Mouse (Mus musculus) small intestine, adult 10 weeks (tissue): ENCODE results near the gene Adgrv1. TPM values are rescaled to one million over a fixed set of nuclear protein-coding genes. Genes with fewer than 3 reads are reported as not detected.

Experiments
- polyA plus RNA-seq: library from polyadenylated mRNA; stranded (reverse); fragments of 350-450 nt; fragmentation: Illumina TruSeq; extraction: RNeasy Lipid Tissue Mini Kit (QIAGEN cat#74804); gene quantifications from one replicate; pipeline ENCODE4 v1.2.3, GENCODE M21; 2014; ENCODE audit warnings: low replicate concordance

Adgrv1 gene
- 1.3 TPM for polyA plus RNA-seq

GRCm38 (mm10) chr13:81632720-81633415 lies at the start of gene Adgrv1:
TSS of gene Adgrv1 (minus strand) at chr13:81633154.

GRCm38 (mm10) chr13:81657351-81658052 lies 24.5 kb upstream of the Adgrv1 start, which contains the start of gene Lysmd3:
TSS of gene Lysmd3 (plus strand) at chr13:81657663.

Other genes starting within 250 kb of the Adgrv1 start
- 260 TPM for gene Lysmd3, start 24.5 kb upstream of the Adgrv1 start, polyA plus RNA-seq
- 15.7 TPM for gene Polr3g, start 77.9 kb upstream of the Adgrv1 start, polyA plus RNA-seq
- gene Mblac2, start 78.2 kb upstream of the Adgrv1 start, polyA plus RNA-seq, result 8.2 TPM
- gene Cetn3, start 149.9 kb upstream of the Adgrv1 start, polyA plus RNA-seq, result 183 TPM